8 mouse cellular contexts compared by ENCODE assay signal in the genomic region with DNA sequence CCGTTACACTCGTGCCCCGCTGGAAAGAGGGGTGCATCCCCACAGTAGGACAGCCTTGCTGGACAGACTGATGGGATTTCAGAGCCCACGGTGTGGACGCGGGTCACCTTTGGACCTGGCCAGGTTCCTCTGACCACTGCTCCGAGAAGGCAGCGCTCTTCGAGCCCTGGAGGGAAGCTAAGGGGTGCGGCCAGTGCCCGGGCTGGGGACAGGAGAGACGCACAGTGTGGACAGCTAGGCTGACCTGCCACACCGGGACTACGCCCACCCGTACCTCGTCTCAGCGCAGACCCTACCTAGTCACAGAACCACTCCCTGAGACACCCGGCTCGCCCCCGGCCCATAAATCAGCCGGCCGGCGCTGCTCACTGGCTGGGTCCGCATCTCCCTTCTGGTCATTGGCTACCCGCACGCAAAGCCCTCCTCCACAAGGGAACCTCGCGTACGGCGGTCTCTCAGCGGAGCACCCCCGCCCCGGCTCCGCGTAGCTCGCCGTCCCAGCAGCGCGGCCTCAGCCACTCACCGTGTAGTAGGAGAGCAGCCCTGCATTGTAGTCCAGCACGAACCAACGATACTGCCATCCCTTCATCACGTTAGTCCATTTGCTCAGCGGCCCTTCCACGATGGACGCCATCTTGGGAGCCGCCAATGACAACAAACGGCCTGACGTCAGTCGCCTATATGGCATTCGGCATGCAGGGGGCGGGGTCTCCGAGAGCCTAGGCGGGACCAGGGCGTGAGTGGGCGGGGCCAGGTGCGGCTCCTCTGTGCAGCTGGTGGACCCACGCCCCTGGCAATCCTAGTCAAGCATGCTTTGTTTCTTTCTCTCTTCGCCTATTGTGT. TPM values are rescaled to one million over a fixed set of nuclear protein-coding genes. Genes with fewer than 3 reads are reported as not detected.
DNase-seq lines count a peak whose midpoint lies in the region; ATAC-seq and TF ChIP-seq lines count a peak whose summit lies in the region.

A gene (minus strand): TSS at position 691 of the 843 bp plus-strand sequence.

- H3K4me1 ChIP-seq in ES-Bruce4 (ENCODE audit: control insufficient read depth, insufficient read depth, low read length) = no peaks in the 10 kb centered on the region
- H3K4me1 ChIP-seq in forebrain, embryonic 13.5 days = peaks cover 12% of the 10 kb centered on the region
- peaks cover 33% of the 10 kb centered on the region for H3K4me1 ChIP-seq in liver, postnatal 0 days (ENCODE audit: insufficient read depth)
- H3K4me1 ChIP-seq in neural tube, embryonic 14.5 days (ENCODE audit: control insufficient read depth, insufficient read depth, low read length) = peaks cover 10% of the 10 kb centered on the region

- TF ChIP-seq EP300 in ES-Bruce4 (IDR thresholded peaks at IDR 0.05; ENCODE audit: insufficient read depth, low read depth, low read length) = no peak
- TF ChIP-seq EP300 in liver, postnatal 0 days (IDR thresholded peaks at IDR 0.05; ENCODE audit: low read depth) = no peak

- under 1% methylated on average over 59 of the region's 59 CpGs for WGBS in forebrain, embryonic 13.5 days
- 1% methylated on average over 59 of the region's 59 CpGs for WGBS in large intestine, adult 2 months
- WGBS in liver, postnatal 0 days (ENCODE audit: insufficient replicate concordance) = 0% methylated on average over 59 of the region's 59 CpGs
- WGBS in neural tube, embryonic 14.5 days = under 1% methylated on average over 59 of the region's 59 CpGs

- H3K27ac ChIP-seq in ES-Bruce4 (ENCODE audit: insufficient read depth, low read length) = peak within 1 kb of the TSS; percentile 36; the same call in 1 of the 2 replicates
- H3K27ac ChIP-seq in forebrain, embryonic 13.5 days = peak within 1 kb of the TSS; percentile 91
- peak within 1 kb of the TSS; percentile 87 for H3K27ac ChIP-seq in liver, postnatal 0 days (ENCODE audit: low read depth)
- peak within 1 kb of the TSS; percentile 96 for H3K27ac ChIP-seq in neural tube, embryonic 14.5 days (ENCODE audit: low read depth, low read length)

- H3K9me3 ChIP-seq in ES-Bruce4 (replicated peaks; ENCODE audit: control insufficient read depth, insufficient read depth, low read length, poor library complexity, severe bottlenecking) = no peaks in the 10 kb centered on the region
- no peaks in the 10 kb centered on the region for H3K9me3 ChIP-seq in forebrain, embryonic 13.5 days (replicated peaks)
- H3K9me3 ChIP-seq in liver, postnatal 0 days (ENCODE audit: low read length) = no peaks in the 10 kb centered on the region
- no peaks in the 10 kb centered on the region for H3K9me3 ChIP-seq in neural tube, embryonic 14.5 days (ENCODE audit: control insufficient read depth, low read length)

- peak; percentile 99 for DNase-seq in heart, postnatal 10 days
- DNase-seq in large intestine, adult 2 months (ENCODE audit: low read depth, low spot score) = peak; percentile 88
- peak; percentile 99 for DNase-seq in liver, postnatal 0 days
- DNase-seq in testis, postnatal 10 days (ENCODE audit: low spot score) = peak; percentile 100

- TF ChIP-seq POLR2A in ES-Bruce4 (IDR thresholded peaks at IDR 0.05; ENCODE audit: insufficient read depth, low read length) = peak; percentile 55

- intact Hi-C loops in heart, postnatal 10 days (cut with DNase I) = no loop called here

- peak within 1 kb of the TSS; percentile 35 for H3K9ac ChIP-seq in ES-Bruce4 (ENCODE audit: low read depth, poor library complexity, severe bottlenecking)
- H3K9ac ChIP-seq in forebrain, embryonic 13.5 days = peak within 1 kb of the TSS; percentile 85
- peak within 1 kb of the TSS; percentile 72 for H3K9ac ChIP-seq in liver, postnatal 0 days (replicated peaks)
- H3K9ac ChIP-seq in neural tube, embryonic 14.5 days (replicated peaks; ENCODE audit: low read depth, low read length) = peak within 1 kb of the TSS; percentile 80

- no peaks in the 10 kb centered on the region for H3K27me3 ChIP-seq in ES-Bruce4 (ENCODE audit: control insufficient read depth, insufficient read depth, low read length, poor library complexity, severe bottlenecking)
- H3K27me3 ChIP-seq in forebrain, embryonic 13.5 days = no peaks in the 10 kb centered on the region
- no peaks in the 10 kb centered on the region for H3K27me3 ChIP-seq in liver, postnatal 0 days (ENCODE audit: insufficient read depth, low read length)
- no peaks in the 10 kb centered on the region for H3K27me3 ChIP-seq in neural tube, embryonic 14.5 days (ENCODE audit: control insufficient read depth, insufficient read depth, low read length)

- peak within 1 kb of the TSS; percentile 95 for H3K4me2 ChIP-seq in forebrain, embryonic 13.5 days
- peak within 1 kb of the TSS; percentile 96 for H3K4me2 ChIP-seq in liver, postnatal 0 days (ENCODE audit: low read depth, low read length)
- peak within 1 kb of the TSS; percentile 86 for H3K4me2 ChIP-seq in neural tube, embryonic 14.5 days (ENCODE audit: low read depth, low read length)

- TF ChIP-seq CTCF in ES-Bruce4 (IDR thresholded peaks at IDR 0.05; ENCODE audit: low read depth, low read length) = no peak
- peak; percentile 19; the same call in 1 of the 2 replicates for TF ChIP-seq CTCF in liver, postnatal 0 days (IDR thresholded peaks at IDR 0.05; ENCODE audit: low read depth)

- peak within 1 kb of the TSS; percentile 90 for H3K4me3 ChIP-seq in ES-Bruce4 (ENCODE audit: low read depth, low read length)
- peak within 1 kb of the TSS; percentile 93 for H3K4me3 ChIP-seq in forebrain, embryonic 13.5 days
- H3K4me3 ChIP-seq in liver, postnatal 0 days (ENCODE audit: low read depth, low read length) = peak within 1 kb of the TSS; percentile 87
- peak within 1 kb of the TSS; percentile 94 for H3K4me3 ChIP-seq in neural tube, embryonic 14.5 days (ENCODE audit: low read depth, low read length)

- ATAC-seq in cerebellum, adult (ENCODE audit: insufficient number of reproducible peaks, low FRiP score, low TSS enrichment) = peak; percentile 96
- ATAC-seq in forebrain, embryonic 13.5 days = peak; percentile 99
- ATAC-seq in liver, postnatal 0 days = peak; percentile 96
- ATAC-seq in neural tube, embryonic 14.5 days (ENCODE audit: low read depth) = peak; percentile 99

- no peaks in the 10 kb centered on the region for H3K36me3 ChIP-seq in ES-Bruce4 (ENCODE audit: control insufficient read depth, insufficient read depth, low read length, poor library complexity, severe bottlenecking)
- H3K36me3 ChIP-seq in forebrain, embryonic 13.5 days (ENCODE audit: poor library complexity, severe bottlenecking) = 0 out of 2 replicates have a peak, but pooled peaks cover 3% of the 10 kb centered on the region
- no peaks in the 10 kb centered on the region; the same call in 1 of the 2 replicates for H3K36me3 ChIP-seq in liver, postnatal 0 days (replicated peaks; ENCODE audit: insufficient read depth, low read length)
- no peaks in the 10 kb centered on the region for H3K36me3 ChIP-seq in neural tube, embryonic 14.5 days (ENCODE audit: control insufficient read depth, insufficient read depth, low read length)

RNA-seq across cellular contexts. Expression of the gene that starts here (rescaled TPM):
- polyA plus RNA-seq in ES-Bruce4 (2011; ENCODE audit: insufficient read depth, insufficient read length, low read depth, missing spikeins) = 69.2 and 83.3 TPM in 2 replicates
- polyA plus RNA-seq in forebrain, embryonic 13.5 days (2015; fragmentation: Nextera tagmentation; extraction: Ambion mirVana) = 70.3 and 73.2 TPM in 2 replicates
- total RNA-seq in heart, postnatal 10 days (2021) = 10 to 100 TPM; 86.2 to 92.2 TPM
- 40.6 and 54.2 TPM in 2 replicates for polyA plus RNA-seq in large intestine, adult 2 months (2012; rRNA removed)
- polyA plus RNA-seq in liver, postnatal 0 days (2015; fragmentation: Nextera tagmentation; extraction: Ambion mirVana) = 28.2 and 29.3 TPM in 2 replicates
- 89.2 and 98.8 TPM in 2 replicates for polyA plus RNA-seq in neural tube, embryonic 14.5 days (2014; fragmentation: Nextera tagmentation; extraction: Ambion mirVana)

Comparison
In these comparisons a context has a peak if more than half of its experiments do, and no peak if none do; other contexts are left out.
1. Peak in every context shown above with its lines: DNase-seq, ATAC-seq, H3K4me3 ChIP-seq and H3K27ac ChIP-seq.
2. H3K27ac ChIP-seq: peak in every context shown above with its lines; median percentile 96 in neural tube, embryonic 14.5 days; 91 in forebrain, embryonic 13.5 days; 87 in liver, postnatal 0 days; 36 in ES-Bruce4.
3. H3K9ac ChIP-seq: peak in every context shown above with its lines; median percentile 85 in forebrain, embryonic 13.5 days; 80 in neural tube, embryonic 14.5 days; 72 in liver, postnatal 0 days; 35 in ES-Bruce4.